Mouse (Mus musculus) gastrocnemius, adult 2 months (tissue): Measurements from ENCODE around the gene Tmem145. TPM values are rescaled to one million over a fixed set of nuclear protein-coding genes. Genes with fewer than 3 reads are reported as not detected.
A peak's percentile ranks its signal among the peaks of the same experiment; 100 is the strongest.
"Not testable (repeated sequence)": the region's sequence is repeated elsewhere in the genome, so short reads cannot be mapped to it uniquely, and the experiment has no call there.

Source experiments
- DNase-seq: peaks from one replicate; pipeline ENCODE4 v3.0.0; 2022
- H3K27ac ChIP-seq: fragments of 200-600 bp; 2 replicates; pipeline ENCODE4 v1.8.1; 2022; ENCODE audit warnings: mild to moderate bottlenecking
- H3K4me3 ChIP-seq: fragments of 200-600 bp; 2 replicates; pipeline ENCODE4 v1.8.1; 2022; ENCODE audit warnings: mild to moderate bottlenecking, moderate library complexity
- CTCF ChIP-seq: fragments of 200-600 bp; IDR thresholded peaks from 2 replicates; pipeline ENCODE4 v1.8.1; 2022; ENCODE audit warnings: antibody characterized with exemption, mild to moderate bottlenecking, moderate library complexity
- intact Hi-C: fragments of 180-260 bp; cut with DNase I; formaldehyde crosslinking; loops from one replicate; pipeline ENCODE4 v1.15.1; 2025
- total RNA-seq, 2 experiments: library from RNA; stranded (reverse); gene quantifications; 2 replicates each; pipeline ENCODE4 v1.2.3; 2021

Gene Tmem145
- total RNA-seq, 2 experiments from 2014 or later: not detected

- peak; percentile 59 for DNase-seq
- intact Hi-C loops: no loop called here
- no peak for TF ChIP-seq CTCF
- H3K4me3 ChIP-seq: no peak overlapping the region
- peak overlapping the region; percentile 32 for H3K27ac ChIP-seq
Observed at GRCm38 (mm10) chr7:25322058-25322484, 16.2 kb downstream of the Tmem145 start.

GRCm38 (mm10) chr7:25323219-25323618 lies 17.3 kb downstream of the Tmem145 start:
- no peak overlapping the region for H3K4me3 ChIP-seq
- intact Hi-C loops: no loop called here
- H3K27ac ChIP-seq: no peak overlapping the region
- TF ChIP-seq CTCF: no peak
- no peak for DNase-seq

- H3K27ac ChIP-seq, H3K4me3 ChIP-seq, intact Hi-C loops, DNase-seq: not testable (repeated sequence)
Observed at GRCm38 (mm10) chr7:25325431-25325830, 19.5 kb downstream of the Tmem145 start.

- peak overlapping the region; percentile 53 for H3K4me3 ChIP-seq
- peak overlapping the region; percentile 63 for H3K27ac ChIP-seq
- intact Hi-C loops: no loop called here
- TF ChIP-seq CTCF: no peak
- DNase-seq: no peak
Observed at GRCm38 (mm10) chr7:25326233-25326632, 20.3 kb downstream of the Tmem145 start.

GRCm38 (mm10) chr7:25333596-25334307 lies 27.8 kb downstream of the Tmem145 start:
- peak; percentile 90 for TF ChIP-seq CTCF
- no peak overlapping the region for H3K27ac ChIP-seq
- intact Hi-C loops: loop anchor here (2.0 to 10.0 kb wide), 4 partner anchors 51 to 199 kb away; no protein-coding TSS in a partner anchor
- H3K4me3 ChIP-seq: no peak overlapping the region
- peak; percentile 84 for DNase-seq

GRCm38 (mm10) chr7:25334472-25334871 lies 28.6 kb downstream of the Tmem145 start:
- Histone ChIP-seq H3K27ac (no peak overlapping the region), H3K4me3 (no peak overlapping the region)
- TF ChIP-seq CTCF: no peak
- intact Hi-C loops: loop anchor here (5.0 to 10.0 kb wide), 3 partner anchors 52 to 200 kb away; no protein-coding TSS in a partner anchor
- no peak for DNase-seq

- intact Hi-C loops: loop anchor here (10.0 kb wide), 1 partner anchor 205 kb away; no protein-coding TSS in a partner anchor
- DNase-seq: no peak
- Histone ChIP-seq H3K4me3 (no peak overlapping the region), H3K27ac (no peak overlapping the region)
- TF ChIP-seq CTCF: no peak
Observed at GRCm38 (mm10) chr7:25339329-25339728, 33.4 kb downstream of the Tmem145 start.

- Histone ChIP-seq H3K4me3 (no peak overlapping the region), H3K27ac (no peak overlapping the region)
- no peak for DNase-seq
- no peak for TF ChIP-seq CTCF
- intact Hi-C loops: no loop called here
Observed at GRCm38 (mm10) chr7:25341000-25341784, 35.3 kb downstream of the Tmem145 start.

- Histone ChIP-seq H3K4me3 (no peak overlapping the region), H3K27ac (no peak overlapping the region)
- no peak for DNase-seq
- TF ChIP-seq CTCF: no peak
- intact Hi-C loops: no loop called here
Observed at GRCm38 (mm10) chr7:25348861-25349260, 43.0 kb downstream of the Tmem145 start.

GRCm38 (mm10) chr7:25358721-25359206 lies 52.9 kb downstream of the Tmem145 start:
- intact Hi-C loops: no loop called here
- no peak for DNase-seq
- Histone ChIP-seq H3K4me3 (no peak overlapping the region), H3K27ac (no peak overlapping the region)
- no peak for TF ChIP-seq CTCF

- intact Hi-C loops: no loop called here
- Histone ChIP-seq H3K4me3 (no peak overlapping the region), H3K27ac (no peak overlapping the region)
- no peak for DNase-seq
- TF ChIP-seq CTCF: peak; percentile 37; the same call in 1 of the 2 replicates
Observed at GRCm38 (mm10) chr7:25363151-25363550, 57.2 kb downstream of the Tmem145 start.

- no peak for TF ChIP-seq CTCF
- DNase-seq: no peak
- H3K4me3 ChIP-seq: no peak overlapping the region
- intact Hi-C loops: no loop called here
- no peak overlapping the region for H3K27ac ChIP-seq
Observed at GRCm38 (mm10) chr7:25363632-25364031, 57.7 kb downstream of the Tmem145 start.

Other genes with a start within 250 kb of the Tmem145 start
- gene Grik5, start 233.8 kb upstream of the Tmem145 start, total RNA-seq: 1 to 10 TPM; 2.4 to 3.1 TPM
- 1 to 10 TPM; 7.2 to 9.2 TPM for gene Zfp574, start 233.5 kb upstream of the Tmem145 start, total RNA-seq
- under 1 TPM; 0.08 to 0.13 TPM for gene Pou2f2, start 126.4 kb upstream of the Tmem145 start, total RNA-seq
- gene Dedd2, start 85.5 kb upstream of the Tmem145 start, total RNA-seq: 1 to 10 TPM; 9.3 to 9.4 TPM
- 1 to 10 TPM; 5.5 to 6.1 TPM for gene Zfp526, start 84.7 kb upstream of the Tmem145 start, total RNA-seq
- 10 to 100 TPM; 74.1 to 77.4 TPM for gene Gsk3a, start 68.3 kb upstream of the Tmem145 start, total RNA-seq
- 1 to 10 TPM; 5.4 to 7.4 TPM for gene Erf, start 55.3 kb upstream of the Tmem145 start, total RNA-seq
- 10 to 100 TPM; 37.0 to 40.4 TPM for gene Cic, start 38.4 kb upstream of the Tmem145 start, total RNA-seq
- under 1 TPM; 0.38 to 0.86 TPM for gene Pafah1b3, start 8.1 kb upstream of the Tmem145 start, total RNA-seq
- gene Prr19, start 4.7 kb upstream of the Tmem145 start, total RNA-seq: not detected
- gene Megf8, start 11.1 kb downstream of the Tmem145 start, total RNA-seq: 10 to 100 TPM; 16.9 to 19.6 TPM
- not detected for gene Cnfn, start 63.6 kb downstream of the Tmem145 start, total RNA-seq
- gene Lipe, start 92.6 kb downstream of the Tmem145 start, total RNA-seq: 10 to 100 TPM; 13.4 to 17.9 TPM
- gene Cxcl17, start 106.8 kb downstream of the Tmem145 start, total RNA-seq: not detected
- gene Ceacam1, start 171.5 kb downstream of the Tmem145 start, total RNA-seq: 1 to 10 TPM; 4.0 to 6.2 TPM
- 1 to 10 TPM in 1 of 2 experiments, under 1 TPM in 1; 0.43 to 1.4 TPM for gene Ceacam2, start 233.8 kb downstream of the Tmem145 start, total RNA-seq